Mouse (Mus musculus) intestine, embryonic 16.5 days (tissue): ENCODE measurements at regions not wholly inside any gene's neighbourhood (a gene's known extent, or its start where the extent isn't known, plus 50 kb on each side); places are given as distances from the start of the nearest gene placed in this dataset.

Source experiments
- ATAC-seq: fragments of 200-750 bp; cut with Nextera tagmentation; 2 replicates; pipeline ENCODE4 v1.8.0; 2017; ENCODE audit warnings: moderate TSS enrichment, moderate library complexity
- H3K27ac ChIP-seq: fragments of 300-500 bp; sonication (generic); 2 replicates; pipeline ENCODE4 v1.5.1; 2014; ENCODE audit warnings: mild to moderate bottlenecking, low read length
- H3K27me3 ChIP-seq: fragments of 300-500 bp; sonication (generic); replicated peaks from 2 replicates; pipeline ENCODE4 v1.6.1; 2014; ENCODE audit warnings: low read length, control low read depth, mixed read lengths; ENCODE audit not compliant: control insufficient read depth, insufficient read depth
- H3K36me3 ChIP-seq: fragments of 300-500 bp; sonication (generic); 2 replicates; pipeline ENCODE4 v1.6.1; 2014; ENCODE audit warnings: low read length, control low read depth; ENCODE audit not compliant: control insufficient read depth, insufficient read depth
- H3K4me1 ChIP-seq: fragments of 300-500 bp; sonication (generic); 2 replicates; pipeline ENCODE4 v1.6.1; 2014; ENCODE audit warnings: low read length, control low read depth, mixed read lengths; ENCODE audit not compliant: control insufficient read depth, insufficient read depth
- H3K4me2 ChIP-seq: fragments of 300-500 bp; sonication (generic); 2 replicates; pipeline ENCODE4 v1.6.1; 2014; ENCODE audit warnings: low read depth, low read length, control low read depth
- H3K4me3 ChIP-seq: fragments of 300-500 bp; sonication (generic); 2 replicates; pipeline ENCODE4 v1.5.1; 2014; ENCODE audit warnings: mild to moderate bottlenecking, low read length
- H3K9ac ChIP-seq: fragments of 300-500 bp; sonication (generic); 2 replicates; pipeline ENCODE4 v1.6.1; 2014; ENCODE audit warnings: low read depth, low read length
- H3K9me3 ChIP-seq: fragments of 300-500 bp; sonication (generic); 2 replicates; pipeline ENCODE4 v1.6.1; 2016; ENCODE audit warnings: low read length, control low read depth; ENCODE audit not compliant: control insufficient read depth
- WGBS: fragments of 180-500 bp; shearing (Covaris S2); extraction: QIAGEN DNeasy Blood & Tissue Kit; methylation state at CpG from one replicate; pipeline ENCODE4 v1.1.7; 2014; 5-methylcytosine and 5-hydroxymethylcytosine counted together

GRCm38 (mm10) chr3:125279610-125280009 is 124.3 kb upstream of the Ndst4 start:
- Histone ChIP-seq H3K27me3 (no peaks in the 10 kb centered on the region), H3K9ac (no peak overlapping the region), H3K27ac (no peak overlapping the region), H3K4me1 (no peaks in the 10 kb centered on the region), H3K4me3 (no peak overlapping the region), H3K4me2 (no peak overlapping the region), H3K9me3 (no peaks in the 10 kb centered on the region), H3K36me3 (no peaks in the 10 kb centered on the region)
- ATAC-seq, result no peak

DNA sequence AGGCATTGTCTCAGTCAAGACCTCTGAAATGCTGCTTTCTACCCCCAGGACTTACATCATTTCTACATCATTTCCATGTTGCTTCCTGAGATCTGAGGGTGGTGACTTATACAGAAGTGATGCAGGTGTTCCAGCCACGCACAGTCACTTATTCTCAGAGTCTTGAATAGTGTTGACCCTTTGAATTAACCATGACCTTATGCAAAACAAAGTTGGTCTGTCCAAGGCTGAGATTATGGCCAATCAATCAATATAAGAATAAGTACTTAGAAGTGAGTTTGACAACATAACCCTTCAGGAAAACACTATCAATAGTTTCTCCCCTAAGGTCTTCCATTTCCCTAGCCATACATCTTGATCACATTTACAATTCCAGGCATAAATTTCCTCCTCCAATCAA is 115.3 kb upstream of the Ndst4 start:
- 60% methylated on average over 1 of the region's 1 CpGs for WGBS
- no peaks in the 10 kb centered on the region for H3K27me3 ChIP-seq
- ATAC-seq, result no peak
- no peak overlapping the region for H3K27ac ChIP-seq
- no peaks in the 10 kb centered on the region for H3K36me3 ChIP-seq
- H3K4me1 ChIP-seq, result no peaks in the 10 kb centered on the region
- H3K4me2 ChIP-seq, result no peak overlapping the region
- H3K9me3 ChIP-seq, result no peaks in the 10 kb centered on the region
- H3K4me3 ChIP-seq, result no peak overlapping the region
- no peak overlapping the region for H3K9ac ChIP-seq

DNA sequence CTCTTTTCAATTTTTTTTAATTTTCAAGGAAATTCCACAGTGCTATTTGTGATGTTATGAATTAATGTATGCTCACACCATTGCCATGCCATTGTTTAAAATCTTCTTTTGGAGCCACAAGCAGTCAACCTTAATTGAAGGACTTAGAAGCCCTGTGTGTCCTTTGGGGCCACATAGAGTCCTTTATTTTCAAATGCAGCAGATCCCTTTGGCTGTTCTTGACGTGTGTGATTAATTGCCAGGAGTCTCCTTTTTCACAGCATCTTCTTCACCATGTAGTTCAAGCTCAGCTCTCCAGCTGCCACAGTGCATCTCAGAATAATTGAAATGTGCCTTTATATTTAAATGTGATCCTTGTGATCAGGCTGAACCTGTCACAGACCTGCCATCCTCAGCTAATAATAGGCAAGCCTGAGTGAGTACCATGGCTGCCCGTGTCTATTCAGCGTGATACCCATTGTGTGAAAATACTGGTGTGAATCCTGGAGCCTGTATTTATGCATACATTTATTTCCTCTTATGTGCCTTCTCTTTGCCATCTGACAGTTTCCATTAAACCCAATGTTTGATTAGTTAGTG is 114.4 kb upstream of the Ndst4 start:
- 62% methylated on average over 3 of the region's 3 CpGs for WGBS
- Histone ChIP-seq H3K36me3 (no peaks in the 10 kb centered on the region), H3K4me3 (no peak overlapping the region), H3K9ac (no peak overlapping the region), H3K4me1 (no peaks in the 10 kb centered on the region), H3K9me3 (no peaks in the 10 kb centered on the region), H3K27me3 (no peaks in the 10 kb centered on the region), H3K27ac (no peak overlapping the region), H3K4me2 (no peak overlapping the region)
- no peak for ATAC-seq

DNA sequence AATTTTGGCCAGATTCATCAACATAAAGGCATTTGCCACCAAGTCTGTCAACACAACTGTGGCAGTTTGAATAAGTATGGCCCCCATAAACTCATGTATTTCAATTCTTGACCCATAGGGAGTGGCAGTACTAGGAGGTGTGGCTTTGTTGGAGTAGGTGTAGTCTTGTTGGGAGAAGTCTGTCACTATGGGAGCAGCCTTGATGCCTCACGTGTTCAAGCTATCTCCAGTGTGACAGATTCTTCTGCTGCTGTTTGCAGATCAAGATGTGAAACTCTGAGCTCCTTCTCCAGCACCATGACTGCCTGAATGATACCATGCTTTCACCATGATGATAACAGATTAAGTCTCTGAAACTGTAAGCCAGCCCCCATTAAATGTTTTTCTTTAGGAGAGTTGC is 97.2 kb upstream of the Ndst4 start:
- Histone ChIP-seq H3K9me3 (no peaks in the 10 kb centered on the region), H3K27ac (no peak overlapping the region), H3K9ac (no peak overlapping the region), H3K27me3 (no peaks in the 10 kb centered on the region), H3K4me2 (no peak overlapping the region), H3K4me1 (no peaks in the 10 kb centered on the region), H3K4me3 (no peak overlapping the region), H3K36me3 (no peaks in the 10 kb centered on the region)
- WGBS, result 80% methylated on average over 1 of the region's 1 CpGs
- no peak for ATAC-seq

GRCm38 (mm10) chr3:125327079-125327478 is 76.8 kb upstream of the Ndst4 start:
- Histone ChIP-seq H3K4me3 (no peak overlapping the region), H3K27me3 (no peaks in the 10 kb centered on the region), H3K36me3 (no peaks in the 10 kb centered on the region), H3K9me3 (no peaks in the 10 kb centered on the region), H3K4me1 (no peaks in the 10 kb centered on the region), H3K4me2 (no peak overlapping the region), H3K9ac (no peak overlapping the region), H3K27ac (no peak overlapping the region)
- ATAC-seq, result no peak

GRCm38 (mm10) chr3:125337423-125337822 is 66.5 kb upstream of the Ndst4 start:
- ATAC-seq, result no peak
- Histone ChIP-seq H3K9ac (no peak overlapping the region), H3K4me1 (no peaks in the 10 kb centered on the region), H3K4me2 (no peak overlapping the region), H3K27ac (no peak overlapping the region), H3K27me3 (no peaks in the 10 kb centered on the region), H3K4me3 (no peak overlapping the region), H3K9me3 (no peaks in the 10 kb centered on the region), H3K36me3 (no peaks in the 10 kb centered on the region)
- WGBS, result 50% methylated on average over 3 of the region's 3 CpGs

GRCm38 (mm10) chr3:125338178-125338692 is 65.6 kb upstream of the Ndst4 start:
- no peaks in the 10 kb centered on the region for H3K36me3 ChIP-seq
- H3K27ac ChIP-seq, result no peak overlapping the region
- no peak overlapping the region for H3K9ac ChIP-seq
- no peaks in the 10 kb centered on the region for H3K9me3 ChIP-seq
- H3K4me3 ChIP-seq, result no peak overlapping the region
- H3K4me2 ChIP-seq, result no peak overlapping the region
- H3K4me1 ChIP-seq, result no peaks in the 10 kb centered on the region
- no peaks in the 10 kb centered on the region for H3K27me3 ChIP-seq
- ATAC-seq, result no peak
- 36% methylated on average over 6 of the region's 6 CpGs for WGBS
